Mouse (Mus musculus): ENCODE measurements around the gene Sdc4. TPM values are rescaled to one million over a fixed set of nuclear protein-coding genes. Genes with fewer than 3 reads are reported as not detected.

Sdc4 gene
- total RNA-seq, 2 experiments from 2014 or later, result 75.2 to 93.9 TPM

DNA sequence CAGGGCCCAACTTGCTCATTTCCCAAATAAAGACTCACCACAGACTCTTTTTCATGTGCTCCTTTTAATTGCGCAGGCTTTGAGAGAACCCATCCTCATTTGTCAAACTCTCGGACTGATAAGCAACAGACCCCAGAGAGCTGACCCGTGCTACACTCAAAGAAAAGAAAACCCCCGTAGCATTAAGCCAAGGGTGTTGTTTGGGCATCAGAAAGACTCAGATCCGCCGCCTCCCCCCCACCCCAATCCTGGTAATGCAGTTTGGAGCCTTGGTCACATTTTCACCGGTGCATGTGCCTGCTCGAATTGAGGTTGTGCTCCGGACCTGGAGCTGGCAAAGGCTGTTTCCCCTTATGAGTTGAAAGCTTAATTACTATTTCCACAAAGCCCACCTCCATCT lies 38.6 kb downstream of the Sdc4 start, which contains the start of gene Matn4:
TSS of gene Matn4 (minus strand) at position 101 of the 400 bp plus-strand sequence.
- DNase-seq (ENCODE audit: low spot score in 2 of 2), result no peak

DNA sequence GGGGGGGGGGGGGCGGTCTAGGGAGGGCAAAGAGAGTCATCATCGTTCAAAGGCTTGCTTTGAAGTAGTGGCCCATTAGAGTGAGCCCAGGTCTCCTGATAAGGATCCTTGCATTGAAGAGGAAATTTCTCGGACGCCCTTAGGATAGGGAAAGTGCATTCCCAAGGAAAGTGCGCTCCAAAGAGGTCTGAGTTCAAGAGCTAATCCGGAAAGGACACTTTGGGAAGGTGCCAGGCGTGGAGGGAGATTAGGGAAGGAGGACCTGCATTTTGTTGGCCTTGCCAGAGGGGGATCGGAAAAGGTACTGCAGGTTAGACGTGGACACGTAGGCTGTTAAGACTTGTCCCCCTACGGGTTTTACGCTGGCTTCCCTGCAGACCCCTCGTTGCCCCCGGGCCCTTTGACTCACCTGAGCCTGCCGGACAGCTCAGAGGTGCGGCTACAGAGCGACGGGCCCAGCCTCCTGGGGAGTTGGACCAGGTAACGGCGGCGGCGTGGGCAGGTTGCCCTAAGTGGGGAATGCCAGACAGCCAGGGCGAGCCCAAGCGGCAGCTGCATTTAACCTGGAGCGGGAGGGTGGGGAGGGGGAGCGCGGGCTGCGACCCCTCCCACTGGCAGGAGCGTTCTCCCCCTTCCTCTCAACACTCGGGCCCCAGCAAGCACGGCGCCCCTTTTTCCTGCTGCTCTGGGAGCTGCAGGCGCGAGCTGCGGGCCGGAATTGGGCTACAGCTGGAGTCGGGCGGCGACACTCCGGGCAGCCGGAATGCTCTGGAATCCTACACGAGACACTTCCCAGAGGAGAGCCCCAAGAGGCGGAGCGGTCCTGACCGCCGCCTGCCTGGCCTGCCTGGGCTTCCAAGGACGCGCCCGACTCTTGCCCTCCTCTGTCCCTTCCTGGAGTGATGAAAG lies 39.4 kb downstream of the Sdc4 start:
- DNase-seq (ENCODE audit: low spot score in 2 of 2), result no peak

DNA sequence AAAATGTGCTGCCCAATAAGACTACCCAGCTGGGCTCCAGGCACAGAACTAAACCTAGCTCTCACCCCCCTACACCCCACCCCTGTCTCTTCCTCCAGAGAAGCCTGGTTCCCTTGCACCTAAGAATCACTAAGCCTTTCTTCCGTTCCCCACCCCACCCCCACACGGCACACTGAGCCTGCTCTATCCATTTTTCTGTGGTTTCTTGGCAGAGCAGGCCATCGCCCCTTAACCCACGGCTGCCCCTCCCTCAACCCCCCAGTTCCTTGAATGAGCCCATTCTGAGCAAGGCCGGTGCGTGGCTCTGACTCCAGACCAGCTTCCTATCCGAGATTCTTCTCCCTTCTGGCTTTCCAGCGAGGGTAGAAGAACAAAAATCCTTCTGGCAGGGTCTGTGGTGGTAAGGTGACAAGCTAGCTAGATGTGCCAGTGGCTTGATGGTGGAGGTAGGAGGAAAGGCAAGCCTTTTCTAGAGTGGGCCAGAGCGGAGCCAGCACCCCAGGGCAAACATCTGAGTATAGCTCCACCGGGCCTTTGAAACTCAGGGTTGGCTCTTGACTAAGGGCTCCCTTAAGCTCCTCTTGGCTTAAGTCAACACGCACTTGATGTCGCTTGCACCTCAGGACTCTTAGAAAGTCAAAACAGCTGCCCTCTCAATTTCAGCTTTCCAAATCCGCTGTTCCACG lies 40.1 kb downstream of the Sdc4 start:
- DNase-seq (ENCODE audit: low spot score in 2 of 2), result no peak

DNA sequence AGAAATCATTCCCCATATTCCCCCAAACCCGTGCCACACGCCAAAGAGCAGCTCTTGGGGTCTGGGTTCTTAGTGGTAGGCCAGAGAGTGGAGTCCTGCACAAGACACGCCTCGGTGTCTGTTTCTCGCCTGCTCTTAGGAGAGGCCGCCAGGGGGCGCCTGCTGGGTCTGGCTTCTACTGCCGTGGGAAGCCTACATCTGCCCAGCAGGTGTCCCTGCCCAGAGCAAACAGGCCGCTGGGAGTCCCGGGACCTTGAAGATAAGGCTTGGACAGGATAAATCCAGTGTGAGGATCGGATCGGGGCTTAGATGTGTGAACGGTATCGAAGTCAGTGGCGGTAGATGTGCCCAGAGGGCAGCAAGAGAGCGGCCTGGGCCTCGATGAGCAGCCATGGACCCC lies 40.8 kb downstream of the Sdc4 start, which contains the start of gene Rbpjl:
TSS of gene Rbpjl (plus strand) at position 236 of the 400 bp plus-strand sequence.
- DNase-seq (ENCODE audit: low spot score in 2 of 2), result peak; percentile 54 to 63

DNA sequence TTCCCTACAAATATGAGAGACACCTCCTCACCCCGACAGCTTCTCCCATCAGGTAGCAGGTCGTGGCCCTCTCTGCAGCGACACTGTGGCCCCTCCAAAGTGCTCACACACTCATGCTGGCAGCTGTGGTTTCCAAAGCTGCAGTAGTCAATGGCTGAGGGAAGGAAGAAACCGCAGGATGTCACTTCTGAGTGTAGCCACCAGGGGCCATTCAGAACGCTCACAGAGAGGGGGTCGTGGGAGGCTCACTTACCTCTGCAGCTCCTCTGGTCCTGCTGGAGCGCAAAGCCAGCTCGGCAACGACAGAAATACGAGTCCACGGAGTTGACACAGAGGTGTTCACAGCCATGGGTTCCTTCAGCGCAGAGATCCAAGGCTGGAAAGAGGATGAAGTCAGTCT lies 46.8 kb downstream of the Sdc4 start:
- DNase-seq (ENCODE audit: low spot score in 2 of 2), result no peak

DNA sequence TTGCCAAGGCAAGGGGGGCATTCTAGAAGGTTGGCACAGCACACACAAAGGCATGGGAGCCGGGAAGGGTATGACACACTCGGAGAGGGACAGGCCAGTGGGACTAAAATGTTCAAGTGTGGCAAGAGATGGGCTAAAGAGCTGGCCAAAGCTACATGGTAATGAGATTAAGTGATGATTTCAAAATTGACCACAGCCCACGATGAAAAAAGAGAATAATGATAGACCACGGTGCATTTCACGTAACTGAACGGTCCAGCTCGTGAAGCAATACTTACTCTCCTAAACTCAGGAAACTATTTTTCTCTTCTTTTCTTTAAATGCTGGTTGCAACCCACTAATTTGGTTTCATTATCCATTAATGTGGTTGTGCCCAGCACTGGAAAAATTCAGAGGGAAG lies 47.6 kb downstream of the Sdc4 start:
- no peak for DNase-seq (ENCODE audit: low spot score in 2 of 2)

DNA sequence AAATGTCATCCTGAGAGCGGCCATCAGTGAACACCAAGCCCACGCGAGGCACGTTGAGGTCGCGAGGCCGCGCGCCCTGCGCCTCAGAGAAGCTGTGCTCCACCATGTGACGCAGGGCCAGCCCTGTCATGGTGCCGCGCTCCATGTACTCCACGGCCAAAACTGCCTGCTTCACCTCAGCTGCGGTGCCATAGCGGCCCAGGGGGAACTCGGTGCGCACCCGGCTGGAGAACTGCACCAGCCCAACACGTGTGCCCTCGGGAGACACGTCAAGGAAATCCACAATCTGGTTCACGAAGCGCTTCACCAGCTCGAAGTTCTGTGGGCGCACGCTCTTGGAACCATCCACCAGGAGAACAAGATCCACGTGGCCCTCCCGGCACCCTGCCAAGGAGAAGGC lies 50.6 kb downstream of the Sdc4 start:
- no peak for DNase-seq (ENCODE audit: low spot score in 2 of 2)

DNA sequence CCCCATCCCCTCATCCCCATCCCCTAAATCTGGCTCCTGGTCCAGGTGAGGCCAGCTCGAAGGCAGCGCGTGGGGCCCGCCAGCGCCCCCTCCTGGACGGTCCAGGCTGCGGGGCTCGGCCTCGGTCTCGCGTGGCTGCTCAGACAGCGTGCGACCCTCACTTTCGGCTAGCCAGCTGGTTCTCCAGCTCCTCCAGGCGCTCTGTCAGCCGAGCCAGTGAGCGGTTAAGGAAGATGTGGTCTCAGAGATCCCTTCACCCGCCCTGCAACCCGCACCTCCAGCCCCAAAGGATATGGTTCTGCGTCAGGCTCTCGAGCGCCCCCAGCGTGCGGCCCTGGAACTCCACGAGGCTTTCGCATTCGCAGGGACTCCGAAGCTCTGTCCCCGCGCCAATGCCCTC lies 54.2 kb downstream of the Sdc4 start:
- DNase-seq (ENCODE audit: low spot score in 2 of 2), result peak; percentile 68 to 70

DNA sequence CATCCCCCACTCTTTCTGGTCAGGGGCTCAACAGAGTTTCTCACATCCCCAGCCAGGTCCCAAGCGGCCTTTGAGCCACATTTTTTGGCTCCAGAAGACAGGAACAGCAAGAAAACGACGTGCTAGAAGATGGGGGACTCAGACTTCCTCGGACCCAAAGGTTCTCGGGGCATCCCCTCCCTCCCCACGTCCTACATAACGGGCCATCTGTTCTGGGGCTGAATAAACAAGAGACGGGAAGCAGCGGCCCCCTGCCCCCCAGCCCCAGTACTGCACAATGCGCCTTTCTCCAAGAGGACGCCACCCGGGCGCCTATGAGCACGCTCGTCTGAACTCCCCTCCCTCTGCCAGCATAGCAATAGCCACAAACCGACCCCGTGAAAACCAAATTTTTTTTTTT lies 54.7 kb downstream of the Sdc4 start, which contains the start of gene Slpi:
TSS of gene Slpi (minus strand) at position 76 of the 400 bp plus-strand sequence.
- DNase-seq (ENCODE audit: low spot score in 2 of 2), result no peak

DNA sequence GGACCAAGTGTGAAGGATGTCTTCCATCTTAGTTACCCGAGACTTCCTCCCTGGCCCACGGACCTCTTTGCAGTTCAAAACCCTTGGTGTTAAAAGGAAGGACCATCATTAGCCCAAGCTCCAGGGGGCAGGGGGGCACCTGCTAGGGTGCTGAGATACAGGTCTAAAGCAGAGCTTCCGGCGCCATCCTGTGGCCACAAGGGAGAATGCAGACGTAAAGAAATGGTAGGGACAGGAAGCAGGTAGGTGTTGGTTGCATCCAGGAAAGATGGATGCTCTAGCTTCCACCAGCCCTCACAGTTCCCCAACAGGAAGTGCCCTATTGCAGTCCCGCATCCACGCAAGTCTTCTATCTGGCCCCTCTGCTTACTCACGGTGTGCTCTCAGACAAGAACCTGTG lies 56.7 kb downstream of the Sdc4 start:
- no peak for DNase-seq (ENCODE audit: low spot score in 2 of 2)

DNA sequence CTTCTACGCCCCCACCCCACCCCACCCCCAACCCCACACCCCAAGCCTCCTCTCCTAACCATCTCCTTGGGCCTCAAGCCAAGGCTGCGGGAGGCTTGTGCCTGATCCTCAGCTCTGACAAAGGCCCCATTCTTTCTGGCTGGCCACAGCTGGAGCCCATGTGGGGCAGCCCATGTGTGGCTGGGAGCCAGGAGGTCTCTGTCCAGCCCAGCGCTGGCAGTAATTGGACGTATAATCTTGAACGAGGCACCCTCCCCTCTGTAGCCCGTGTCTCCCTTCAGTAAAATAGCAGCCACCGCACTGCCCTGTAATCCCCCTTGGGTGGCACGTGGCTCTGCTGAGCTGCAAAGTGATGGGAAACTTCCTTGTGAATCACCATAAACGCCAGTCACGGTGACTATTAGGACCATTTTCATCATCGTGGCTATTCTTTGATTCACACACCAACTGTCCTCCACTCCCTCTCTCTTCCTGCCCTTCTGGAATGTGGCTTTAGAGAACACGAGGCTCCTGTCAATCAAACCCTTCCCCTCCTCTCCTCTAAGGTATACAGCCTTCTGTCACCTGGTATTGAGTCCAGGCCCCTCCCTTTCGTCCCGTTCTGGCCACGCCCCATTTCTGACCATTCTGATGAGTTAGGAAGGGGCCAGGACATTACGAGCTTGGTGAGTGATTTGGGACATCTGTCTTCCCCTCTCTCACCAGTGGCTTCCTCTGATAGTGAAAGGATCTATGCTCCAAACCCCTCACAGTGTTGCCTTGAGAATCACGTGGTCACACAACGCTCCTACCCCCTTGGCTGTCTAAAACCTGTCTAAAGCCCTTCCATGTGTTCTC lies 57.5 kb downstream of the Sdc4 start:
- DNase-seq (ENCODE audit: low spot score in 2 of 2), result no peak

DNA sequence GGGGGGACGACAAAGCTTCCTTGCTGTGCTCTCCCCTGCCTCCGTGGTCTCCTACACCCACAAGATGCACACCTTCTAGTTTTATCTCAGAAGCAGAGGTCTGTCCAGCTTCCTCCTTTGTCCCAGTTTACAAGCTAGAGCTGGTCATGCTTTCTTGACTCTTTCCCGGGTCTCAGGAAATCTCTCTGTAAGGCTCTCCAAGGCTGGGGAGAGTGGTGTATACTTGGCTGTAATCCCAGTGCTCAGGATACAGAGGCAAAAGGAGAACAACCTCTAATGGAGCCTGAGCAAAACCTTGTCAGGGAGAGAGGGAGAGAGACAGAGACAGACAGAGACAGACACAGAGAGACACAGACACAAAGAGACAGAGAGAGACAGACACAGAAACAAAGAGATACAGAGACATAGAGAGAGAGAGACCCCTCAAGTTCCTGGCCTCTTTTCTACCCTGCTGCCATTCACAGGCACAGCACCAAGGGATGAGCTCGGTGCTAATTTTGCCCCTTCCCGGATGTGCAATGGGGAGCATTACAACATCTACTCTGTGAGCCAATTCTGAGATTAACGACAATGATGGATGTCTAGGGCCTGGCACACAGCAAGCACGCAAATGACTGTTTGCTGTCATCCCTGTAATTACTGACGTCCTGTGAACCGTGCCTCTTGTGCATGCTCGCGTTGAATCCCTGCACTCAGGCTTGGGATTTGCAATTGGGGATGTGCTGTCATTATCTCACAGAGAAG lies 59.9 kb downstream of the Sdc4 start:
- DNase-seq (ENCODE audit: low spot score in 2 of 2), result no peak

DNA sequence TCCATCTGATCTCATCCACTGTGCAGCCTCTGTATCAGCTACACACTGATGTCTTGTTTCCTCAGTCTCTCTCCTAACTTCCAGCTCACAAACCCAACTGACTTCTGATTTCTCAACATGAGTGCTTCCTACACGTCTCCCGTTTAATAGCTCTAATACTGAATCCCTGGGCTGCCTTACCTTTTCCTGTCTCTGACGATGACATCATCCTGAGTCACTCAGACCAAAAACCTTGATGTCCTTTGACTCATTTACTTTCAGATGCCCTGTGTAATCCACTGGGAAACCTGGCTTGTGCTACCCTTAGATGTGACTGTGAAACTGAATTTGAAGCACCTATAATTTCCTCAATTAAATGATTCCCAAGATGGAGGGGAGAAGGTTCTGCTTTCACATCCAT lies 60.7 kb downstream of the Sdc4 start:
- no peak for DNase-seq (ENCODE audit: low spot score in 2 of 2)

DNA sequence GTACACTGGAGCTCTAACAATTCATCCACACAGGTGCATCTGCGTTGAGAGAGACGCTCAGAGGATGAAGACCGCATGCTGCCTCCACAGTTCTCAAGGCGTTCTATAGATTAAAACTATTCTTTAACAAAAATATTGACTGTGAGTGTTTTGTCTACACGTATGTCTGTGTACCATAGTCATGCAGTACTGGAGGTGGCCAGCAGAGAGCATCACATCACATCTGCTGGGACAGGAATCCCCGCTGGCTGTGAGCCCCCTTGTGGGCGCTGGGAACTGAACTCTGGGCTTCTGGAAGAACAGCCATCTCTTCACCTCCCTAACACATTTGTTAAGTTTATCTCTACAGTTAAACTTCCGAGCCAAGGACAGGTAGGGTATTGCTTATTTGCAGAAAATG lies 62.0 kb downstream of the Sdc4 start:
- DNase-seq (ENCODE audit: low spot score in 2 of 2), result no peak

DNA sequence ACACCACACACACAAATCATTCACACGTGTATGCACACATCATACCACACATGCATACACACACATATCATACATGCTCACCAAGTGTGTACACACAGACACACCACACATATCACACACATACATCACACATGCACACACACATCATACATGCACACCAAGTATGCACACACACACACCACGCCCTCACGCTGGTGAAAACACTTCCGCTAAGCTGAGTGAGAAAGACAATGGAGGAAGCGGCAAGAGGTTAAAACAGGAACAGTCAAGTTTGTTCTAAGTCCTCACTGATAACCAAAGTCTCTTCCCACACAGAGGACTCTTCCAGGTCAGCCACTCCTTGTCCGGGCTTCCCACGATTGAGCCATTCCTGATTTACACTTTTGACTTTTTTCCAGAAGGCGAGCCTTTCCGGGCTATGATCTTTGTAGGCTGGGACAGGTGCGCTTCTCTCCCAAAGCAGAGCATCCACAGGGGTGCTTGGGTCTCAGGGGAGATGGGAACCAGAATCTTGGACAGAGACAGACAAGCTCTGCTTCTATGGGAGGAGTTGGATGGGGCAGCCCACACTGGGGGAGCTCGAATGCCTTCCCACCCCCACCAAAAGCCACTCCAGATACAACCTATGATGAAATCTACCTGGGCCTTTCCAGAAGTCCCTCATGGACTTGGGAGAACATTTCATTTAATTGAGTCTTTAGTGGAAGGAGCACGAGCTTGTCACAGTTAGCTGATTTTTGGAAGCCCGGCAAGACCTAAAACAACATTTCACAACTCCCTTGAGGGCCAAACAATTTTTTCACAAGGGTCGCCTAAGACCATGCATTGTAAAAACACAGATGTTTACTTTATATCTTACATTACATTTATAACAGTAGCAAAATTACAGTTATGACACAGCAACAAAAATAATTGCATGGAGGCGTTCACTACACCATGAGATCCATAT lies 65.9 kb downstream of the Sdc4 start:
- no peak for DNase-seq (ENCODE audit: low spot score in 2 of 2)
